Mouse (Mus musculus) midbrain, embryonic 11.5 days (tissue): ENCODE measurements around the gene Ddx1. TPM values are rescaled to one million over a fixed set of nuclear protein-coding genes. Genes with fewer than 3 reads are reported as not detected.

Experiments used
- ATAC-seq: fragments of 200-750 bp; cut with Nextera tagmentation; 2 replicates; pipeline ENCODE4 v1.8.0; 2017; ENCODE audit warnings: moderate TSS enrichment, moderate library complexity; ENCODE audit not compliant: low FRiP score
- DNase-seq: peaks from one replicate; pipeline ENCODE4 v3.0.0; 2015; ENCODE audit warnings: low spot score; ENCODE audit errors: missing footprints
- H3K27ac ChIP-seq: fragments of 300-500 bp; sonication (generic); 2 replicates; pipeline ENCODE4 v1.5.1; 2014; ENCODE audit warnings: low read depth, low read length
- H3K27me3 ChIP-seq: fragments of 300-500 bp; sonication (generic); 2 replicates; pipeline ENCODE4 v1.6.1; 2014; ENCODE audit warnings: mild to moderate bottlenecking, low read length, moderate library complexity, mixed read lengths; ENCODE audit not compliant: control insufficient read depth, insufficient read depth
- H3K36me3 ChIP-seq: fragments of 300-500 bp; sonication (generic); 2 replicates; pipeline ENCODE4 v1.6.1; 2014; ENCODE audit warnings: mild to moderate bottlenecking, low read length, moderate library complexity, mixed read lengths; ENCODE audit not compliant: control insufficient read depth, insufficient read depth
- H3K4me1 ChIP-seq: fragments of 300-500 bp; sonication (generic); 2 replicates; pipeline ENCODE4 v1.6.1; 2014; ENCODE audit warnings: low read length; ENCODE audit not compliant: control insufficient read depth, insufficient read depth
- H3K4me2 ChIP-seq: fragments of 300-500 bp; sonication (generic); 2 replicates; pipeline ENCODE4 v1.6.1; 2014; ENCODE audit warnings: mild to moderate bottlenecking, moderate library complexity
- H3K4me3 ChIP-seq: fragments of 300-500 bp; sonication (generic); 2 replicates; pipeline ENCODE4 v1.5.1; 2014; ENCODE audit warnings: low read depth, low read length
- H3K9ac ChIP-seq: fragments of 300-500 bp; sonication (generic); 2 replicates; pipeline ENCODE4 v1.6.1; 2014; ENCODE audit warnings: low read length
- H3K9me3 ChIP-seq: fragments of 300-500 bp; sonication (generic); 2 replicates; pipeline ENCODE4 v1.6.1; 2016; ENCODE audit warnings: low read length; ENCODE audit not compliant: control insufficient read depth
- WGBS: fragments of 180-500 bp; shearing (Covaris S2); extraction: QIAGEN DNeasy Blood & Tissue Kit; methylation state at CpG from one replicate; pipeline ENCODE4 v1.1.7; 2014; 5-methylcytosine and 5-hydroxymethylcytosine counted together
- polyA plus RNA-seq: library from polyadenylated mRNA; unstranded; fragments of >200 nt; fragmentation: Nextera tagmentation; extraction: Ambion mirVana; gene quantifications from 2 replicates; pipeline ENCODE4 v1.2.1, GENCODE M21; 2014

Ddx1 gene
- polyA plus RNA-seq, 1 experiment from 2014 or later = 197 TPM

DNA sequence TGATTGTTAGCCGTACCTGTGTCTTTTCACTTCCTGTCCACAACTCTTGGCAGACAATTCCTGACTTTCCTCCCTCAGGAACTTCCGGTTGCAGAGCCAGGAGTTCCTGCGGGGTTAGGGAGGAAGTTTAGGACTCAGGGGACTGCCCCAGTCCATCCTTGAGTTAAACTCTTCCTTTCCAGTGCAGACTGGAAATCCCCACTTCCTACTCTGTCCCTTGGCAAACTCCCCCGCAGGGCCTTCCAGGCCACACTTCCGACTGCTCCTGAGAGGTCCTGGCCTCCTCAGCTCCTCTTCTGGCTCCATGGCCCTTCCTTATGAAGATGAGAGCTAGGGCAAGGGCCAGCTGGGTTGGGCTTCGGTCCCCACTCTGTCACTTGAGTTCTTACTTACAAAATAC is 71.4 kb downstream of the Ddx1 start:
- Histone ChIP-seq H3K4me3 (no peak overlapping the region), H3K4me2 (no peak overlapping the region), H3K27me3 (no peaks in the 10 kb centered on the region), H3K27ac (no peak overlapping the region), H3K36me3 (no peaks in the 10 kb centered on the region), H3K9me3 (no peaks in the 10 kb centered on the region), H3K9ac (no peak overlapping the region), H3K4me1 (peaks cover 13% of the 10 kb centered on the region)
- DNase-seq = no peak
- ATAC-seq = no peak
- WGBS = 69% methylated on average over 6 of the region's 6 CpGs

- no peak for ATAC-seq
- H3K27ac ChIP-seq = no peak overlapping the region
- H3K27me3 ChIP-seq = no peaks in the 10 kb centered on the region
These were observed 72.1 kb downstream of the Ddx1 start for GRCm38 (mm10) chr12:13176927-13177326.

GRCm38 (mm10) chr12:13176136-13176535 is 72.9 kb downstream of the Ddx1 start:
- no peaks in the 10 kb centered on the region for H3K9me3 ChIP-seq
- ATAC-seq (no peak), DNase-seq (no peak)
- no peaks in the 10 kb centered on the region for H3K27me3 ChIP-seq
- no peak overlapping the region for H3K27ac ChIP-seq
- H3K4me1 ChIP-seq = peaks cover 10% of the 10 kb centered on the region
- H3K4me3 ChIP-seq = no peak overlapping the region
- no peak overlapping the region for H3K4me2 ChIP-seq
- WGBS = 50% methylated on average over 2 of the region's 2 CpGs
- H3K9ac ChIP-seq = no peak overlapping the region
- H3K36me3 ChIP-seq = no peaks in the 10 kb centered on the region

More at GRCm38 (mm10) chr12:13176927-13177326, 72.1 kb downstream of the Ddx1 start:
- H3K9ac ChIP-seq = no peak overlapping the region
- WGBS = 71% methylated on average over 3 of the region's 3 CpGs
- no peak overlapping the region for H3K4me3 ChIP-seq
- H3K36me3 ChIP-seq = no peaks in the 10 kb centered on the region
- no peaks in the 10 kb centered on the region for H3K9me3 ChIP-seq
- peaks cover 13% of the 10 kb centered on the region for H3K4me1 ChIP-seq
- no peak for DNase-seq
- no peak overlapping the region for H3K4me2 ChIP-seq

GRCm38 (mm10) chr12:13174022-13174421 is 75.0 kb downstream of the Ddx1 start:
- Histone ChIP-seq H3K27me3 (no peaks in the 10 kb centered on the region), H3K27ac (no peak overlapping the region), H3K4me3 (no peak overlapping the region), H3K9ac (no peak overlapping the region), H3K4me1 (no peaks in the 10 kb centered on the region), H3K36me3 (no peaks in the 10 kb centered on the region), H3K9me3 (no peaks in the 10 kb centered on the region), H3K4me2 (no peak overlapping the region)
- WGBS = 83% methylated on average over 6 of the region's 6 CpGs
- ATAC-seq (no peak), DNase-seq (no peak)

DNA sequence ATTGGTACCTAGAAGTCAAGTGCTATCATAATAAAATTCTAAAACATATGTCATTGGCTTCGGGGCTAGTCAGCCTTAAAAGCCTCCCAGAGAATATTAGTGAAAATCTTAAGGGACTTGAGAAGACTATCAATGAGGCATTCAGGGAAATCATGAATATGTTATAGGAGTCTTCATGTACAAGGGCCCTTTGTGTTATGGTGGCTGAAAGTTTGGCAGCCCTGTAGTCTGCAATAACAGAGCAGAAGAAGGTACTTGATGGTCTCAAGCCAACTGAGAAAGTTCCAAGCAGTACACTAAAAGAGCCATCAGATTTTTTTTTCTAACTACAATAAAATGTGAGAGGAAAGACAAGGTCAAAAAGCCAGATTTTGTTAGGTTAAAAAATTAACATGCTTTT is 80.9 kb downstream of the Ddx1 start:
- no peak for DNase-seq
- no peaks in the 10 kb centered on the region for H3K9me3 ChIP-seq
- ATAC-seq = no peak
- no peak overlapping the region for H3K4me2 ChIP-seq
- 74% methylated on average over 1 of the region's 1 CpGs for WGBS
- H3K4me1 ChIP-seq = no peaks in the 10 kb centered on the region
- no peak overlapping the region for H3K4me3 ChIP-seq
- H3K9ac ChIP-seq = no peak overlapping the region
- no peak overlapping the region for H3K27ac ChIP-seq
- H3K36me3 ChIP-seq = no peaks in the 10 kb centered on the region
- H3K27me3 ChIP-seq = no peaks in the 10 kb centered on the region

- Histone ChIP-seq H3K9me3 (no peaks in the 10 kb centered on the region), H3K9ac (no peak overlapping the region), H3K4me2 (no peak overlapping the region), H3K27ac (no peak overlapping the region), H3K36me3 (no peaks in the 10 kb centered on the region), H3K4me3 (no peak overlapping the region), H3K4me1 (no peaks in the 10 kb centered on the region), H3K27me3 (no peaks in the 10 kb centered on the region)
- ATAC-seq (no peak), DNase-seq (no peak)
- WGBS = 86% methylated on average over 5 of the region's 5 CpGs
These were observed 81.9 kb downstream of the Ddx1 start for GRCm38 (mm10) chr12:13167116-13167515.

Other genes starting within 250 kb of the Ddx1 start
- 14.0 and 15.7 TPM in 2 replicates for gene Nbas, start 19.9 kb upstream of the Ddx1 start, polyA plus RNA-seq